Mouse (Mus musculus) right cerebral cortex, postnatal 14 days (tissue): ENCODE data around the gene Zfp451.
"Not testable (repeated sequence)": the region's sequence is repeated elsewhere in the genome, so short reads cannot be mapped to it uniquely, and the experiment has no call there.

Source experiments
- DNase-seq: peaks from one replicate; pipeline ENCODE4 v3.0.0; 2022

Gene Zfp451

GRCm38 (mm10) chr1:33813868-33814794 is at the start of gene Zfp451:
Zfp451 (minus strand) TSS chr1:33814595.
- peak; percentile 92 for DNase-seq

- no peak for DNase-seq
Measured at GRCm38 (mm10) chr1:33846807-33847206, 32.4 kb upstream of the Zfp451 start.

GRCm38 (mm10) chr1:33843823-33844222 is 29.4 kb upstream of the Zfp451 start:
- DNase-seq: no peak

GRCm38 (mm10) chr1:33838952-33839351 is 24.6 kb upstream of the Zfp451 start:
- not testable (repeated sequence) for DNase-seq

- DNase-seq: no peak
Measured at GRCm38 (mm10) chr1:33830586-33830985, 16.2 kb upstream of the Zfp451 start.

GRCm38 (mm10) chr1:33817931-33818330 is 3.5 kb upstream of the Zfp451 start:
- no peak for DNase-seq

GRCm38 (mm10) chr1:33813495-33813867 is 914 bp downstream of the Zfp451 start:
- DNase-seq: no peak

GRCm38 (mm10) chr1:33803323-33803722 is 11.1 kb downstream of the Zfp451 start:
- no peak for DNase-seq

- DNase-seq: no peak
Measured at GRCm38 (mm10) chr1:33799620-33800019, 14.8 kb downstream of the Zfp451 start.

- no peak for DNase-seq
Measured at GRCm38 (mm10) chr1:33788493-33788892, 25.9 kb downstream of the Zfp451 start.

- DNase-seq: no peak
Measured at GRCm38 (mm10) chr1:33788072-33788471, 26.3 kb downstream of the Zfp451 start.

GRCm38 (mm10) chr1:33784561-33784960 is 29.8 kb downstream of the Zfp451 start:
- no peak for DNase-seq

- no peak for DNase-seq
Measured at GRCm38 (mm10) chr1:33776175-33776611, 38.2 kb downstream of the Zfp451 start.

- no peak for DNase-seq
Measured at GRCm38 (mm10) chr1:33772106-33772505, 42.3 kb downstream of the Zfp451 start.

- no peak for DNase-seq
Measured at GRCm38 (mm10) chr1:33771621-33772020, 42.8 kb downstream of the Zfp451 start.

- no peak for DNase-seq
Measured at GRCm38 (mm10) chr1:33768827-33769226, 45.6 kb downstream of the Zfp451 start.

GRCm38 (mm10) chr1:33768091-33768787 is 46.2 kb downstream of the Zfp451 start:
- no peak for DNase-seq

- no peak for DNase-seq
Measured at GRCm38 (mm10) chr1:33766520-33767508, 47.6 kb downstream of the Zfp451 start.

GRCm38 (mm10) chr1:33765468-33766080 is 48.8 kb downstream of the Zfp451 start:
- DNase-seq: no peak

GRCm38 (mm10) chr1:33763826-33764225 is 50.6 kb downstream of the Zfp451 start:
- no peak for DNase-seq

GRCm38 (mm10) chr1:33758488-33758887 is 55.9 kb downstream of the Zfp451 start:
- no peak for DNase-seq

- peak; percentile 59 for DNase-seq
Measured at GRCm38 (mm10) chr1:33757491-33758041, 56.8 kb downstream of the Zfp451 start, which contains the start of gene Bag2. Bag2 (minus strand) TSS chr1:33757795.
